Comparison of ENCODE assay signal across 11 mouse cellular contexts in genomic region chr15:62206502-62206902, GRCm38 (mm10).
DNase-seq lines count a peak whose midpoint lies in the region; ATAC-seq and TF ChIP-seq lines count a peak whose summit lies in the region.
"Had no signal": no experiment of that assay in that cellular context is flagged by ENCODE, and none has a peak within 500 bp of the region (broad histone marks: within the 10 kb centered on the region; RNA-seq: fewer than 3 reads in every experiment).

No protein-coding gene starts in this region.

- no peak overlapping the region for H3K4me2 ChIP-seq in liver, embryonic 13.5 days
- H3K4me2 ChIP-seq in liver, embryonic 11.5 days: no peak overlapping the region
- H3K4me2 ChIP-seq: neural tube, embryonic 12.5 days had no signal

- no peak for ATAC-seq in liver, embryonic 13.5 days (ENCODE audit: low read depth)
- no peak for ATAC-seq in liver, embryonic 11.5 days (replicated peaks; ENCODE audit: low FRiP score)

- 75% methylated on average over 4 of the region's 4 CpGs for WGBS in liver, embryonic 13.5 days (ENCODE audit: insufficient replicate concordance)
- WGBS in liver, embryonic 11.5 days: 80% methylated on average over 4 of the region's 4 CpGs
- 16% methylated on average over 4 of the region's 4 CpGs for WGBS in cerebellum, adult 2 months

- peaks cover 48% of the 10 kb centered on the region for H3K4me1 ChIP-seq in liver, embryonic 13.5 days (replicated peaks)
- H3K4me1 ChIP-seq in liver, embryonic 11.5 days (replicated peaks; ENCODE audit: control insufficient read depth, insufficient read depth, low read length): peaks cover 5% of the 10 kb centered on the region; the same call in 1 of the 2 replicates
- peaks cover 15% of the 10 kb centered on the region for H3K4me1 ChIP-seq in cerebellum, adult 2 months (ENCODE audit: control insufficient read depth, insufficient read depth, low read length)
- H3K4me1 ChIP-seq: neural tube, embryonic 12.5 days had no signal

- H3K36me3 ChIP-seq in liver, embryonic 13.5 days: peaks cover 11% of the 10 kb centered on the region
- H3K36me3 ChIP-seq in liver, embryonic 11.5 days (ENCODE audit: control insufficient read depth, insufficient read depth, low read length): peaks cover 5% of the 10 kb centered on the region; the same call in 1 of the 2 replicates
- H3K36me3 ChIP-seq: neural tube, embryonic 12.5 days had no signal

- 0 out of 2 replicates have a peak overlapping the region, but pooled peaks have one; percentile 6 for H3K27ac ChIP-seq in liver, embryonic 13.5 days
- H3K27ac ChIP-seq in liver, embryonic 11.5 days (ENCODE audit: low read depth, low read length): no peak overlapping the region
- no peak overlapping the region for H3K27ac ChIP-seq in cerebellum, adult 2 months (ENCODE audit: insufficient read depth, low read length)
- H3K27ac ChIP-seq: kidney, postnatal 0 days; liver, embryonic 14.5 days; neural tube, embryonic 12.5 days had no signal

- no peak overlapping the region for H3K4me3 ChIP-seq in liver, embryonic 13.5 days (replicated peaks)
- H3K4me3 ChIP-seq in liver, embryonic 11.5 days (ENCODE audit: low read depth, low read length): no peak overlapping the region
- H3K4me3 ChIP-seq in cerebellum, adult 2 months (replicated peaks; ENCODE audit: insufficient read depth, low read depth, low read length): no peak overlapping the region
- H3K4me3 ChIP-seq: neural tube, embryonic 12.5 days had no signal

- TF ChIP-seq CTCF in cerebellum, adult 2 months (IDR thresholded peaks at IDR 0.05; ENCODE audit: borderline replicate concordance, insufficient read depth, low read depth, low read length): no peak

- no peaks in the 10 kb centered on the region for H3K27me3 ChIP-seq in liver, embryonic 13.5 days
- no peaks in the 10 kb centered on the region for H3K27me3 ChIP-seq in liver, embryonic 11.5 days (replicated peaks; ENCODE audit: control insufficient read depth, insufficient read depth, low read length)
- no peaks in the 10 kb centered on the region; the same call in 1 of the 2 replicates for H3K27me3 ChIP-seq in cerebellum, adult 2 months (ENCODE audit: control insufficient read depth, insufficient read depth, low read length)
- H3K27me3 ChIP-seq: neural tube, embryonic 12.5 days had no signal

- H3K9ac ChIP-seq in liver, embryonic 13.5 days: no peak overlapping the region
- no peak overlapping the region for H3K9ac ChIP-seq in liver, embryonic 11.5 days (ENCODE audit: low read depth, low read length)
- H3K9ac ChIP-seq: liver, embryonic 14.5 days; neural tube, embryonic 12.5 days had no signal

- peak; percentile 71 for DNase-seq in adrenal gland, postnatal 10 days
- no peak for DNase-seq in adrenal gland, adult 18-20 months (ENCODE audit: low spot score in 2 of 2)
- no peak for DNase-seq in liver, embryonic 13.5 days
- no peak for DNase-seq in liver, embryonic 11.5 days (ENCODE audit: low spot score)
- DNase-seq in cerebellum, adult 2 months: peak; percentile 70 to 77
- peak; percentile 34 for DNase-seq in lung, postnatal 25 days (ENCODE audit: low spot score)
- DNase-seq in thymus, postnatal 14 days: no peak
- no peak for DNase-seq in retina, embryonic 14.5 days (ENCODE audit: low spot score)

- no peak for TF ChIP-seq POLR2A in cerebellum, adult 2 months (IDR thresholded peaks at IDR 0.05; ENCODE audit: borderline replicate concordance, insufficient read depth, low read length)

- no peaks in the 10 kb centered on the region for H3K9me3 ChIP-seq in liver, embryonic 13.5 days (replicated peaks)
- no peaks in the 10 kb centered on the region; the same call in 1 of the 2 replicates for H3K9me3 ChIP-seq in liver, embryonic 11.5 days (ENCODE audit: control insufficient read depth, low read length)
- H3K9me3 ChIP-seq: neural tube, embryonic 12.5 days had no signal

Comparison
In these comparisons a context has a peak if more than half of its experiments do, and no peak if none do; other contexts are left out.
1. DNase-seq: peak in adrenal gland, postnatal 10 days (single experiment), cerebellum, adult 2 months (2 of 2) and lung, postnatal 25 days (single experiment); none in adrenal gland, adult 18-20 months (0 of 2), liver, embryonic 13.5 days (single experiment), liver, embryonic 11.5 days (single experiment), thymus, postnatal 14 days (single experiment) and retina, embryonic 14.5 days (single experiment).